ENCODE assay signal across 21 mouse cellular contexts in the genomic region with DNA sequence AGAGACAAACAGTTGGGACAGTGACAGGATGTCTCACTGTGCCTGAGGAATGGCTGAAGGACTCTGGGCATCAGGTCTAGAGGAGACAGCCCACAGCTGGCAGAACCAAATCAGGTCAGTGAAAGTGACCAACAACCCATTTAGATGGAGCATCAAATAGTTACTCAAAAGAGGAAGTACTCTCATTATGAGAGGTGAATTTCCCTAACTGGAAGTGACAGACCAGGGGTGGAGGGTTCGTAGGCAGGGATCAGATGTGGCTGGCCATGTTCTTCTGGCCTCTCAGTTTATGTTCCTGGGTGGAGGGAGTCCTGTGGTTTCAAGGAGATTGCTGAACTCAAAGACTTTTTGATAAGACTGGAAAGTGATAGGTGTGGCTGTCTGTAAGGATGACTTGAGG. TPM values are rescaled to one million over a fixed set of nuclear protein-coding genes. Genes with fewer than 3 reads are reported as not detected.
DNase-seq lines count a peak whose midpoint lies in the region; ATAC-seq lines count a peak whose summit lies in the region.
"Had no signal": no experiment of that assay in that cellular context is flagged by ENCODE, and none has a peak within 500 bp of the region (broad histone marks: within the 10 kb centered on the region; RNA-seq: fewer than 3 reads in every experiment).

No protein-coding gene starts in this region.

- H3K9me3 ChIP-seq in stomach, embryonic 16.5 days (replicated peaks; ENCODE audit: control insufficient read depth, low read length), result no peaks in the 10 kb centered on the region
- H3K9me3 ChIP-seq: embryonic facial prominence, embryonic 13.5 days; forebrain, embryonic 12.5 days; hindbrain, embryonic 13.5 days; intestine, embryonic 15.5 days had no signal

- H3K36me3 ChIP-seq in stomach, embryonic 16.5 days (ENCODE audit: control insufficient read depth, insufficient read depth, low read length), result no peaks in the 10 kb centered on the region
- H3K36me3 ChIP-seq: embryonic facial prominence, embryonic 13.5 days; heart, embryonic 13.5 days; hindbrain, embryonic 13.5 days; intestine, embryonic 15.5 days had no signal

- 79% methylated on average over 1 of the region's 1 CpGs for WGBS in stomach, embryonic 16.5 days

- ATAC-seq in common myeloid progenitor, adult 5-6 weeks (replicated peaks; ENCODE audit: low read depth, poor library complexity, severe bottlenecking), result peak; percentile 42
- peak; percentile 54; the same call in 1 of the 2 replicates for ATAC-seq in megakaryocyte, adult 5-6 weeks (ENCODE audit: poor library complexity, severe bottlenecking)
- no peak for ATAC-seq in stomach, embryonic 16.5 days (ENCODE audit: insufficient read depth, low FRiP score)
- ATAC-seq: forebrain, embryonic 16.5 days; hindbrain, postnatal 0 days; intestine, embryonic 15.5 days had no signal

- peak; percentile 29 to 38 for DNase-seq in B cell, adult 2 months
- no peak for DNase-seq in layer of hippocampus, postnatal 14 days (ENCODE audit: low spot score in 2 of 2)
- no peak for DNase-seq in urinary bladder, postnatal 4 days (ENCODE audit: low spot score in 2 of 2)
- no peak for DNase-seq in MN1 (ENCODE audit: low spot score)
- DNase-seq: adrenal gland, adult 8-10 months; cerebellum, adult 11 months; cerebellum, adult 8-10 months; cerebellum, postnatal 25 days; gastrocnemius, postnatal 14 days; heart, adult 11 months; heart, postnatal 4 days had no signal

- H3K27ac ChIP-seq in stomach, embryonic 16.5 days (ENCODE audit: low read length), result peak overlapping the region; percentile 62
- H3K27ac ChIP-seq: embryonic facial prominence, embryonic 13.5 days; forebrain, embryonic 12.5 days; heart, embryonic 13.5 days; hindbrain, embryonic 13.5 days; hindbrain, postnatal 0 days; intestine, embryonic 15.5 days had no signal

- no peak overlapping the region for H3K4me3 ChIP-seq in stomach, embryonic 16.5 days (replicated peaks; ENCODE audit: low read length)
- H3K4me3 ChIP-seq: embryonic facial prominence, embryonic 13.5 days; forebrain, embryonic 12.5 days; heart, embryonic 13.5 days; hindbrain, embryonic 13.5 days; intestine, embryonic 15.5 days had no signal

- no peak overlapping the region for H3K4me2 ChIP-seq in stomach, embryonic 16.5 days (ENCODE audit: low read depth, low read length)
- H3K4me2 ChIP-seq: embryonic facial prominence, embryonic 13.5 days; forebrain, embryonic 12.5 days; heart, embryonic 13.5 days; hindbrain, embryonic 13.5 days; intestine, embryonic 15.5 days had no signal

- H3K4me1 ChIP-seq in stomach, embryonic 16.5 days (ENCODE audit: control insufficient read depth, insufficient read depth, low read length), result peaks cover 5% of the 10 kb centered on the region; the same call in 1 of the 2 replicates
- H3K4me1 ChIP-seq: embryonic facial prominence, embryonic 13.5 days; forebrain, embryonic 12.5 days; intestine, embryonic 15.5 days had no signal

- no peaks in the 10 kb centered on the region for H3K27me3 ChIP-seq in stomach, embryonic 16.5 days (ENCODE audit: control insufficient read depth, insufficient read depth, low read length)
- H3K27me3 ChIP-seq: embryonic facial prominence, embryonic 13.5 days; forebrain, embryonic 12.5 days; hindbrain, embryonic 13.5 days; intestine, embryonic 15.5 days had no signal

- no peak overlapping the region for H3K9ac ChIP-seq in stomach, embryonic 16.5 days (ENCODE audit: low read length)
- H3K9ac ChIP-seq: embryonic facial prominence, embryonic 13.5 days; forebrain, embryonic 12.5 days; heart, embryonic 13.5 days; hindbrain, embryonic 13.5 days; intestine, embryonic 15.5 days had no signal

RNA-seq across cellular contexts. Expression of a gene that starts 40.9 kb away (rescaled TPM):
- total RNA-seq in common myeloid progenitor, adult 5-6 weeks (2017), result 6.2 and 8.2 TPM in 2 replicates
- total RNA-seq in megakaryocyte, adult 5-6 weeks (2015), result 45.0 and 51.3 TPM in 2 replicates
- total RNA-seq in megakaryocyte, adult 5-6 weeks (2017), result 46.1 and 69.8 TPM in 2 replicates
- 51.4 and 55.2 TPM in 2 replicates for polyA plus RNA-seq in stomach, embryonic 16.5 days (2015; fragmentation: Nextera tagmentation; extraction: Ambion mirVana)
- total RNA-seq in layer of hippocampus, postnatal 14 days (2021), result 10 to 100 TPM; 24.4 to 26.5 TPM

Comparison
In these comparisons a context has a peak if more than half of its experiments do, and no peak if none do; other contexts are left out.
1. DNase-seq: peak in B cell, adult 2 months (2 of 2); none in layer of hippocampus, postnatal 14 days (0 of 2), urinary bladder, postnatal 4 days (0 of 2) and MN1 (single experiment).